Mouse (Mus musculus): Measurements from ENCODE around the gene Zbtb5. TPM values are rescaled to one million over a fixed set of nuclear protein-coding genes. Genes with fewer than 3 reads are reported as not detected.

Gene Zbtb5
- total RNA-seq, 2 experiments from 2014 or later, result 7.8 to 8.3 TPM

DNA sequence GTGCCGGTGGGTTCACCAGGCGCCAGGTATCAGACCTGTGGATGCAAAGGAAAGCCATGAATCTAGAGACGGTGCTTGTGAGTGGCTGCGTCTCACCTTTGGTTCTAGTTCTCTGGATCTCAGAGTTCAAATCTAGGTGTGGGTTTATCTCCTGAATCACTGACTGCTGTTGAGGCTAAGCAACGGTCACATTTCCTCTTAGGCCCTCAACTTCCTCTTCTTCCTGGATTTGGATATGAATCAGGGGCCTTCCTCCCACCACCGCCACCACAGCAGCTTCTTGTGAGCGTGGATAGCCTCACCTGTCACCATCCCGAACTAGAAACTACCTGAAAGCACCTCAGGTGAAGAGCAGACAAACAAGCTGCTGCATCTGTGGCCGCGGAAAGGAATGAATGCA is 23.8 kb upstream of the Zbtb5 start:
- intact Hi-C loops (cut with DNase I), result no loop called here
- no peak for TF ChIP-seq CTCF (IDR thresholded peaks at IDR 0.05)

DNA sequence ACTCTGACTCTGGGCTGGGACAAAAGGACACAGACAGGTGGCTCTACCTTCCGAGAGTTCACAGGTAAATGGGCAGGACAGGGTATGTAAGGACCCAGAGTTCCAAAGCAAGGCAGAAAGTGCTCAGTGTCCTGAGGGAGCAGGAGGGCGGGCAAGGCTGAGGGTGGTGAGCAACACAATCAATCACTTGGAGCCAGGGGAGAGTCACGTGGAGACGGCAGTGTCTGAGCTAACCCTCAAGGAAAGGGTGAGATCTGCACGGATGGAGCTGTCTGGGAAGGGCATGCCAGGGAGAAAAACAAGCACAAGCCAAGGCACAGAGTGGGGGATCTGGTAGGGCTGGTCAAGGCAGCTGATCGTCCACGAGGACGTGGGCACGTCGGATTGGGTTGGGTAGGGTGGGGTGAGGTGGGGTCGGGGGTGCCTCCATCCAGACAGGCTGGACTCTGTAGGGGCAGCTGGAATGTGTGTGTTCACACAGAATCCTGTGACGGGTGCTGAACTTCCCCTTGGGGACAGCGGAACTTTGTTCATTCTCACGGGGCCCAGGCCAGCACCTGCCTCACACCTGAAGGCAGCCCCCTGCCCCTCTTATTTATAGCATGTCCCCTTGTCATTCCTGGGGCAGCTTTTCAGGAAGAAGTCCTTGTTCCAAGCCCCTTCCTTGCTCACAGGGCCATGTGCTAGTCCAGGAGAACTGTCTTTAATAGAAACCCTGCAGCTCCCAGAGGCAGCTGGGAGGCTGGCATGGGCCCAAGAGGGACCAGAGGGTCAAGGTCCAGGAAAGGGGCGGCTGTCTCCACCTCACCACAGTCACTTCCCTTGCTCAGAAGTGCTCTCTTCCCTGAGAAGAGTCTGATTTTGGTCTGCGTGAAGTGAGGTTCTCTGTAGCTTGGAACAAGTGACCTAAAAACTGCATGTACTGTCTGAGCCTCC is 22.7 kb upstream of the Zbtb5 start:
- Histone ChIP-seq H3K27ac (no peak overlapping the region), H3K4me3 (no peak overlapping the region)
- intact Hi-C loops (cut with DNase I), result no loop called here
- DNase-seq (ENCODE audit: extremely low spot score in 1 of 2, low spot score in 2 of 2), result no peak
- no peak for TF ChIP-seq CTCF (IDR thresholded peaks at IDR 0.05)

More for the DNA sequence above, 23.8 kb upstream of the Zbtb5 start:
- Histone ChIP-seq H3K27ac (no peak overlapping the region), H3K4me3 (no peak overlapping the region)
- DNase-seq (ENCODE audit: extremely low spot score in 1 of 2, low spot score in 2 of 2), result no peak

DNA sequence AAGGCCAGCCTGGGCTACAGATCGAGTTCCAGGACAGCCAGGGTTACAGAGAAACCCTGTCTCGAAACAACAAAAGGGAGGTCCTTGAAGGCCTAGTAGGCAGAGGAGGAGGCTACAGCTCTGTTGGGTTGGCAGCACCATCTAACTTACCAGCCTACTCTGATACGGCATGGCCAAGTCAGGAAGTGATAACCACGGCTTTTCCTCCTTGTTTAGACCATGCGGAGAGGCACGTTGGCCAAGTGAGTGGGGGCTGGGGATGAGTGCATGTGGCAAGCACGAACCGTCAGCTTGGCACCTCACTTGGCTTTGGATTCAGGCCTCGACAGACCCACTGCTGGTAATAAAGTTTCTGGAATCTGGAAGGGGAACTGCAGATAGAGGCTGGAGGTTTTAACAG is 20.4 kb upstream of the Zbtb5 start:
- Histone ChIP-seq H3K4me3 (no peak overlapping the region), H3K27ac (no peak overlapping the region)
- intact Hi-C loops (cut with DNase I), result no loop called here
- TF ChIP-seq CTCF (IDR thresholded peaks at IDR 0.05), result no peak
- no peak for DNase-seq (ENCODE audit: extremely low spot score in 1 of 2, low spot score in 2 of 2)

DNA sequence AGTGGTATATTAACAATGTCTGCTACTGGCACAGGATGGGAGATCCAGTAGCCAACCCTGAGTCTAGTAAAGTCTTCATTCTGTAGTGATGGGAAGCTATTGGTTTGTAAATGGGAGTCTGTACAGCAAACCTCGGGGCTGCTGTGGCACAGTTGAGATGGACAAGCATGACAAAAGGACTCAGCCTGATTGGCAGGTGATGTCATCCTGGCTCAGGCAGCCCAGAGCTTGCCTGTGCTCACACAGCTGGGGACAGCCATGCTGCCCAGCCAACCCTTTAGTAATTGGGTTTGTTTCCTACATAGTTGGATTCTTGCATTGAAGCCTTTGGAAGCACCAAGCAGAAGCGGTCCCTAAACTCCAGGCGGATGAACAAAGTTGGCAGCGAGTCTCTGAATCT is 14.2 kb upstream of the Zbtb5 start:
- Histone ChIP-seq H3K27ac (no peak overlapping the region), H3K4me3 (no peak overlapping the region)
- DNase-seq (ENCODE audit: extremely low spot score in 1 of 2, low spot score in 2 of 2), result no peak
- TF ChIP-seq CTCF (IDR thresholded peaks at IDR 0.05), result no peak
- intact Hi-C loops (cut with DNase I), result no loop called here

DNA sequence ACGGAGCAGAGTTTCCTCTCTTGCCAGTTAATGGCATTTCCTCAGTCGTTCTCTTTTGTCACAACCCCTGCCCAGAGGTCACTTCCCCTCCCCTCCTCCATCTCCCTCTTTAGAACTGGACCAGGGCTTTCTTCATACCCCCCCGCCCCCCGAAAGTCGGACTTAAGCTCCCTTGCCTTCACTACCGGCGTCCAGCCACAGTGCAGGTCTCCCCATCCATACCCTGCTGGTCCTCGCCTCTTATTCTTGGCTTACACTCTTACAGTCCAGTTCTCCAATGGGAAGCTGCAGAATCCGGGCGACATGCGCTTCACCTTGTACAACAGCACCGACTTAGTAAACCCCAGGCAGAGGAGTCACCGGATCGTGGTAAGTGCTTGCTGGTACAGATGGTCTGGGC is 6.8 kb upstream of the Zbtb5 start:
- DNase-seq (ENCODE audit: extremely low spot score in 1 of 2, low spot score in 2 of 2), result no peak
- no peak for TF ChIP-seq CTCF (IDR thresholded peaks at IDR 0.05)
- Histone ChIP-seq H3K27ac (no peak overlapping the region), H3K4me3 (peak overlapping the region; percentile 72)
- intact Hi-C loops (cut with DNase I), result loop anchor here (5.0 kb wide), 6 partner anchors 88 to 838 kb away; partner anchors contain the start of genes Dcaf10, Exosc3, Shb and Slc25a51

DNA sequence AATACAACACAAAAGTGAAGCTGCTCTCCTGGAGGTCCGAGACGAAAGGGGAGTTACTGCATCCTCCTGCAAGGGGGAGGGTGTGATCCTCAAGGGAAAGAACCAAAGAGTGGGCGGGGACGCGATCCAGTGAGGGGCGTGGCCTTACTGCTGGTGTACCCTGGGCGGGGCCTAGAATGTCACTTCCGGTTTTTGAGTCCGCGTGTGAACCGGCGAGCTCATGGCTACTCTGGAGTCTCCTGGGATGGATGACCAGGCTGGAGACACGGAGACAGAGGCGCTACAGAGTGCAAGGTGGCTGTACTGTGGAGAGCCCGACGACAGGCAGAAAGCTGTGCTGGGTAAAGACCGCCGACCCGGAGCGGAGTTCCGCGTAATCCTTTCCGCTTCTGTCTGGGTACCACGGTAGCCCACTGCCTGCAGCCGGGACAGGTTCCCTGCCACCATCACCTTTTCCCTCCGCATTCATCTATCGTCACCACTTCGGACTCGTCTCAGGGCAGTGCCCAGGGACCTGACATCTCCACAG is 6.3 kb upstream of the Zbtb5 start, which contains the start of gene Polr1e:
Gene Polr1e, plus strand, starts transcription at position 132 of the 529 bp plus-strand sequence.
- Histone ChIP-seq H3K27ac (no peak within 1 kb of the TSS), H3K4me3 (peak within 1 kb of the TSS; percentile 72)
- DNase-seq (ENCODE audit: extremely low spot score in 1 of 2, low spot score in 2 of 2), result peak; percentile 79 to 83
- intact Hi-C loops (cut with DNase I), result loop anchor here (5.0 kb wide), 6 partner anchors 89 to 839 kb away; partner anchors contain the start of genes Dcaf10, Exosc3, Shb and Slc25a51
- no peak for TF ChIP-seq CTCF (IDR thresholded peaks at IDR 0.05)

DNA sequence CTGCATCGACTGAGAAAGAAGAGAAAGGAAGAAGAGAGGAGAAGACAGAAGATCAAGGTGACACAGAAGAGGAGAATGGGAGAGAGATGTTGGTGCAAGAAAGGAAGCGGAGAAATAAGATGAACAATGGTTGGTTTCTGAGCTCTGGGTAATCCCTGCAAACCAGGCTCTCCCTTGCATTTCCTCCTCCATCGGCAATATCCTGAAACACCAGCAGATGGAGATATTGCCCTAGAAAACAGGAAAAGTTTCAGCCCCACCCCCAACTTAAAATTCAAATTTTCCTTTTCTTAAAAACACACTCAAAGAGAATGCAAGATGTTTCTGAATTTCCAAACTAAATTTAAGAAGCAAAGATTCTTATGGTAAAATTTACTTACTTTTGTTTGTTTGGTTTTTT is 3.4 kb upstream of the Zbtb5 start:
- TF ChIP-seq CTCF (IDR thresholded peaks at IDR 0.05), result peak; percentile 85
- peak; percentile 65 to 71 for DNase-seq (ENCODE audit: extremely low spot score in 1 of 2, low spot score in 2 of 2)
- H3K4me3 ChIP-seq, result no peak overlapping the region
- no peak overlapping the region for H3K27ac ChIP-seq
- intact Hi-C loops (cut with DNase I), result loop anchor here (1.0 to 5.0 kb wide), 7 partner anchors 92 to 842 kb away; partner anchors contain the start of genes Dcaf10, Exosc3, Shb and Slc25a51

DNA sequence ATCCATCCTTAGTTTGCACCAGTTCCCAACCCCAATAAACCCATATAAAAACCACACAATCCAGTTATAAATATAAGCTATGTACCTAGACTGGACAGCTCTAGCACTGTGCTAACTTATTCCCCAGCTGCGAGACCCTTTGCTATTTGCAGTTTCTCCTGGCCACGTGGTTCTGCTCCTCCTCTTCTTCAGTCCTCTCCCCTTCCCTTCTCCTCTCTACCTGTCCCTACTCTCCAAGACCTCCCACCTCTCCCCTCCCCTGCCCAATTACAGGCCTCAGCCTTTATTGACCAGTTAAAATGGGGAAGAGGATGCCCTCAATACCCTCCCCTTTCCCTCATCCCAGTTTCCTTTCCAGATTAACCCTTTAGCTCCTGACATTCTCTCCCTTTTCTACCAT is 1.3 kb upstream of the Zbtb5 start:
- no peak for DNase-seq (ENCODE audit: extremely low spot score in 1 of 2, low spot score in 2 of 2)
- Histone ChIP-seq H3K27ac (no peak overlapping the region), H3K4me3 (peak overlapping the region; percentile 83)
- no peak for TF ChIP-seq CTCF (IDR thresholded peaks at IDR 0.05)
- intact Hi-C loops (cut with DNase I), result loop anchor here (2.0 kb wide), 1 partner anchor 41 kb away; no protein-coding TSS in a partner anchor

DNA sequence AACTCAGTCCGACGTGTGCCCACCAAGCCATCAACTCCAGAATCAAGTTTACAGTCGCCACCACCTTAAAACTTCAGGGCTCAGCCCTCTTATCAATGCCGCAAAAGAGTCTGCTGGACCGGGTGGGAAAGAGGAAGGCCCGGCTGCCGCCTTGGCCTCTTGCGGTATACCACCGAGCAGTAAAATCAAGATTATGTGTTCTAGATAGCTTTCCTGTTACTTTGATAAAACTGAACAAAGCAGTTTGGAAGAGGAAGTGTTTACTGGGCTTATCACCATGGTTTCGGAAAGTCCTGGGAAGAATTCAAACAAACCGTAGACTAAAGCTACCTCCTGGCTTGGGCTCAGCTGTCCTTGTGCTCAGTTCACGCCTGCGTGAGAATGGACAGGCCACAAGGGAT is 819 bp upstream of the Zbtb5 start:
- peak overlapping the region; percentile 86 for H3K27ac ChIP-seq
- intact Hi-C loops (cut with DNase I), result loop anchor here (2.0 kb wide), 1 partner anchor 40 kb away; no protein-coding TSS in a partner anchor
- no peak for DNase-seq (ENCODE audit: extremely low spot score in 1 of 2, low spot score in 2 of 2)
- peak overlapping the region; percentile 83 for H3K4me3 ChIP-seq
- TF ChIP-seq CTCF (IDR thresholded peaks at IDR 0.05), result no peak

DNA sequence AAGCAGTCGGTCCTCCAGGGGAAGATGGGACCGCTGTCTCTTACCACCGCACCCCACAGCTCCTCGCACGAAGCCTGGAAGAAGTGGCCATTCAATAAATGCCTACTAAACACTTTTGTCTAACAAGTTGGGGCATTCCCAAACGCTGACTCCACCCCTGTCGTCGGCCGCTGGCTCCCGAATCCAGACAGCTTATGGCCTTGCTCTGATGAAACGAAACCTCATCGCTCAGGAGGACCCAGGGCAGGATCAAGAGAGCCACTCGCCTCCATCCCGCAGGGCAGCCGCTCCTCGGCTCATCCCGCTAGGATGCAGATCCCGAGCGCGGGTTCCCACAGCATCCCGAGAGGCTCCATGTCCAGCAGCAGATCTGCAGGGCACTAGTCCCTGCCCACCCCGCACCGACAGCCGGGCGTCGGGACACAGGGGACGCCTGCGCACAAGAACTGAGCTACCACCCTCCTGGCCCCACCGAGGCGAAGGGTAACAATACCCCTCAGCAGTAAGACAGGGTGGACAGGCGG is 569 bp downstream of the Zbtb5 start:
- TF ChIP-seq CTCF (IDR thresholded peaks at IDR 0.05), result no peak
- DNase-seq (ENCODE audit: extremely low spot score in 1 of 2, low spot score in 2 of 2), result no peak
- Histone ChIP-seq H3K4me3 (peak overlapping the region; percentile 80), H3K27ac (peak overlapping the region; percentile 85)
- intact Hi-C loops (cut with DNase I), result loop anchor here (2.0 kb wide), 2 partner anchors 31 to 39 kb away; partner anchors contain the start of gene Grhpr

DNA sequence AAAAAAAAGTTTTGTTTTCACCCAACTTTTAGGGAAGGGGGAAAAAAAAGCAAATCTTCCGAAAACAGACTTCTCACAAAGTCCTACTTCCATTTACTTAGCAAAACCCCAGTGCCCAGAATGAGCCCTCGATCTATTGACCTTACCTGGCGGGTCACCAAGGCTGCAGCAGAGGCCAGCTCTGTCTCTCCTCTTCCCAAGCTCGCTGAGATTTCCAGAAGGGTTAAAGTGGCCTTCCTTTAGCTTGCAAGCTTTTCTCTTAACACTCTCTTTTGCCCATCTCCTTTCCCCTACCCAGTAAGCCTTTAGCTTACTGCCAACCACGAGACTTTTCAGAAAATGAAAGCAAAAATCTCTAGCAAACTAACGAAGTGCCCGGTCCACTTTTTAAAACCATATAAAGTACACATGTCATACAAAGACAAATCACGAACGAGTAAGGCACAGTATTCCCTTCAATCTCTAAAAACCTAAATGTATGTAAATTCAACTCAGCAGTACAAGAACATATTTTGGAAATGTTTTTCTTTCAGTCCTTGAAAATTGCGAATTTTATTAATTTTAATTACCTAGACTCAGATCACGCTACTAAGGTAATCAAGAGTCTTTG is 1.3 kb downstream of the Zbtb5 start:
- no peak for TF ChIP-seq CTCF (IDR thresholded peaks at IDR 0.05)
- DNase-seq (ENCODE audit: extremely low spot score in 1 of 2, low spot score in 2 of 2), result no peak
- H3K27ac ChIP-seq, result no peak overlapping the region; the same call in 1 of the 2 replicates
- H3K4me3 ChIP-seq, result peak overlapping the region; percentile 80
- intact Hi-C loops (cut with DNase I), result loop anchor here (2.0 kb wide), 1 partner anchor 30 kb away; the partner anchor contains the start of gene Grhpr

Data from left cerebral cortex, adult 2 months (tissue).